Mouse (Mus musculus) spleen, adult 2 months (tissue): ENCODE results near the gene Ppp1r12a. TPM values are rescaled to one million over a fixed set of nuclear protein-coding genes. Genes with fewer than 3 reads are reported as not detected.
A peak's percentile ranks its signal among the peaks of the same experiment; 100 is the strongest.

Experiments used
- DNase-seq, 2 experiments: peaks; one replicate each; pipeline versions ENCODE4 v3.0.0 to v3.0.0-alpha.2; 2012 to 2021; ENCODE audit warnings: low spot score in 2 of 2, low read depth in 1 of 2
- H3K27ac ChIP-seq: fragments of 200-500 bp; 2 replicates; pipeline ENCODE4 v1.5.1; 2012; ENCODE audit warnings: low read length, inconsistent platforms; ENCODE audit not compliant: insufficient read depth
- H3K27me3 ChIP-seq: fragments of 200-500 bp; 2 replicates; pipeline ENCODE4 v1.6.1; 2012; ENCODE audit warnings: mild to moderate bottlenecking, moderate library complexity, low read length, inconsistent platforms; ENCODE audit not compliant: control insufficient read depth, insufficient read depth
- H3K36me3 ChIP-seq: fragments of 200-500 bp; 2 replicates; pipeline ENCODE4 v1.6.1; 2012; ENCODE audit warnings: mild to moderate bottlenecking, low read length, inconsistent platforms; ENCODE audit not compliant: control insufficient read depth, insufficient read depth
- H3K4me1 ChIP-seq: fragments of 200-500 bp; 2 replicates; pipeline ENCODE4 v1.6.1; 2011; ENCODE audit warnings: inconsistent platforms; ENCODE audit not compliant: control insufficient read depth, insufficient read depth, insufficient read length
- H3K4me3 ChIP-seq: fragments of 200-500 bp; 2 replicates; pipeline ENCODE4 v1.5.1; 2011; ENCODE audit warnings: mild to moderate bottlenecking, inconsistent platforms; ENCODE audit not compliant: insufficient read depth, insufficient read length; ENCODE audit errors: extremely low read depth
- CTCF ChIP-seq: fragments of 200-500 bp; IDR thresholded peaks from 2 replicates; pipeline ENCODE4 v1.5.1; 2011; ENCODE audit warnings: mild to moderate bottlenecking, inconsistent platforms; ENCODE audit not compliant: insufficient read depth, insufficient read length, insufficient replicate concordance; ENCODE audit errors: extremely low read depth
- POLR2A ChIP-seq: fragments of 200-500 bp; IDR thresholded peaks from 2 replicates; pipeline ENCODE4 v1.6.1; 2011; ENCODE audit warnings: low read depth, low read length, inconsistent platforms
- WGBS: fragments of 180-500 bp; shearing (Covaris S2); methylation state at CpG from one replicate; pipeline ENCODE4 v1.1.7; 2018; 5-methylcytosine and 5-hydroxymethylcytosine counted together
- polyA plus RNA-seq: library from polyadenylated mRNA; depleted of rRNA; stranded (reverse); fragments of >200 nt; gene quantifications from 2 replicates; pipeline ENCODE4 v1.2.3, GENCODE M21; 2012

Ppp1r12a gene
- polyA plus RNA-seq, 1 experiment = 13.6 TPM

- no peak for TF ChIP-seq POLR2A
- no peak for TF ChIP-seq CTCF
- Histone ChIP-seq H3K4me3 (no peak overlapping the region), H3K4me1 (no peaks in the 10 kb centered on the region), H3K27ac (no peak overlapping the region), H3K36me3 (no peaks in the 10 kb centered on the region), H3K27me3 (0 out of 2 replicates have a peak, but pooled peaks cover 1% of the 10 kb centered on the region)
- 87% methylated on average over 4 of the region's 4 CpGs for WGBS
- DNase-seq = no peak
Observed at GRCm38 (mm10) chr10:108143991-108144525, 17.9 kb upstream of the Ppp1r12a start.

DNA sequence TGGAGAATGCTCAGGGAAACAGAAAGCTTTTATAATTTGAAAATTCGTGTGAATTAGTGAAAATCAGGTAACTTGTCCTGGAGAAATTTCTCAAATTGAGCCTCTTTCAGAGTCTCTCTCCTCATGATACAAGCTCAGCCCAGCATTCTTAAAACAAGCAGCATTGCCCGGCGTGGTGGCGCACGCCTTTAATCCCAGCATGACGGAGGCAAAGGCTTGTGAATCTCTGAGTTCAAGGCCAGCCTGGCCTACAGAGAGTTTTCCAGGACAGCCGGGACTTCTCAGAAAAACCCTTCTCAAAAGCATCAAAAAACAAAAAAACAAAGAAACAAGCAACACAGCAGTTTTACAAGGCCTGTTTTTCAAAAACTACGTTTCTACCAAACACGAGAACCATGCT lies 16.3 kb upstream of the Ppp1r12a start:
- no peaks in the 10 kb centered on the region for H3K36me3 ChIP-seq
- peaks cover 3% of the 10 kb centered on the region; the same call in 1 of the 2 replicates for H3K4me1 ChIP-seq
- TF ChIP-seq POLR2A = no peak
- 90% methylated on average over 9 of the region's 9 CpGs for WGBS
- no peak overlapping the region for H3K27ac ChIP-seq
- DNase-seq = no peak
- H3K4me3 ChIP-seq = no peak overlapping the region
- H3K27me3 ChIP-seq = 0 out of 2 replicates have a peak, but pooled peaks cover 1% of the 10 kb centered on the region

- Histone ChIP-seq H3K4me1 (peaks cover 3% of the 10 kb centered on the region; the same call in 1 of the 2 replicates), H3K27me3 (0 out of 2 replicates have a peak, but pooled peaks cover 1% of the 10 kb centered on the region), H3K4me3 (no peak overlapping the region), H3K36me3 (no peaks in the 10 kb centered on the region), H3K27ac (no peak overlapping the region)
- TF ChIP-seq CTCF = no peak
- no peak for TF ChIP-seq POLR2A
- 91% methylated on average over 9 of the region's 9 CpGs for WGBS
- no peak for DNase-seq
Observed at GRCm38 (mm10) chr10:108147031-108147430, 15.0 kb upstream of the Ppp1r12a start.

GRCm38 (mm10) chr10:108153301-108153700 lies 8.7 kb upstream of the Ppp1r12a start:
- Histone ChIP-seq H3K4me3 (no peak overlapping the region), H3K27ac (no peak overlapping the region), H3K36me3 (no peaks in the 10 kb centered on the region), H3K4me1 (peaks cover 3% of the 10 kb centered on the region; the same call in 1 of the 2 replicates), H3K27me3 (0 out of 2 replicates have a peak, but pooled peaks cover 1% of the 10 kb centered on the region)
- no peak for DNase-seq
- 84% methylated on average over 3 of the region's 3 CpGs for WGBS
- TF ChIP-seq CTCF = no peak
- TF ChIP-seq POLR2A = no peak

DNA sequence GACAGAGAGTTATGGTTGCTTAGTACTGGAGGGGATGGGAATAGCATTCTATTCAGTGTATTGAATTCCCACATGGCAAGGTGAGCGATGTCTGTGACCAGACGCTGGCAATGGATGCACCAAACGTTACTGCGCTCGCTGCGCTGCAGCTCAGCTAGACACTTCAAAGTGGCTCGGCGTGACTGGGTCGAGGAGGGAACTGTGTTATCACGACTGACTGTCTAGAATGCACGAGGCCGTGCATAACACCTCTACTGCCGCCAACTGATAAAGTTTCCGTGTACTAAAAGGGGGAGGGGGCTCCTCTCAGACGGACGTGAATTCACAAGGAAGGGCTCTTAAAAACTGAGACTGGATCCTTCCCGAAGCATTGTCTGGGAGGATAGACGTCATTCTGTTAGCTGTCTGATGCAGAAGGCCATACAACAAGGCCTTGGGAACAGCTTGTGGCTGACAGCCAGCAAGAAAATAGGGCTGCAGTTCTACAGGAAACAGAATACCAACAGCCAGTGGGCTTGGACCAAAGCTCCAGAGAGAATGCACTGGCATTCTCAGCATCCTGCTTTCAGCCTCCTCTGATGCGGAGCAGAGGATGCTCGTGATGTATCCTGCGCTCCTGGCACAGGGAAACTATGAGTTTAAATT lies 6.8 kb upstream of the Ppp1r12a start:
- TF ChIP-seq CTCF (no peak), POLR2A (no peak)
- 72% methylated on average over 21 of the region's 21 CpGs for WGBS
- H3K4me3 ChIP-seq = no peak overlapping the region

DNA sequence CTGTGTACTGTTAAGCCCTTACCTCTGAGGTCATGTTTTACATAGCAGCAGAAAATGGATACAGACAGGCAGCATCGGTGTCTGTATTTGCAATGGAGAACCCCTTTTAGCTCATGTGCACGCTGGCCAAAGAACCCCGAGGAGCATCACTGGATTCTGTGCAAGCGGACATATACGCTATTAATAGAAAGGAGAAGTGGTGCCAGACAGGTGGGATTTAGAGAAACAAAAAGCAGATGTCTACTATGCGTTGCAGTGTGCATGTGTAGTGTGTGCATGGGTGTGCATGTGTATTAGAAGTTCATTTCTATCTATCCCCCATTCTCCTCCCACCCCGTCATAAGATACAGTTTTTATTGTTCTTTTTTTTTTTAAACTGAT lies 6.3 kb upstream of the Ppp1r12a start:
- 17% methylated on average over 7 of the region's 7 CpGs for WGBS
- H3K4me1 ChIP-seq = no peaks in the 10 kb centered on the region
- TF ChIP-seq POLR2A (no peak), CTCF (no peak)
- peak in 1 of 2 experiments; percentile 26 for DNase-seq
- H3K4me3 ChIP-seq = no peak overlapping the region
- H3K36me3 ChIP-seq = no peaks in the 10 kb centered on the region
- H3K27ac ChIP-seq = no peak overlapping the region
- no peaks in the 10 kb centered on the region for H3K27me3 ChIP-seq

More for the DNA sequence above, 6.8 kb upstream of the Ppp1r12a start:
- Histone ChIP-seq H3K27me3 (no peaks in the 10 kb centered on the region), H3K27ac (no peak overlapping the region), H3K36me3 (no peaks in the 10 kb centered on the region), H3K4me1 (no peaks in the 10 kb centered on the region)
- DNase-seq = no peak

DNA sequence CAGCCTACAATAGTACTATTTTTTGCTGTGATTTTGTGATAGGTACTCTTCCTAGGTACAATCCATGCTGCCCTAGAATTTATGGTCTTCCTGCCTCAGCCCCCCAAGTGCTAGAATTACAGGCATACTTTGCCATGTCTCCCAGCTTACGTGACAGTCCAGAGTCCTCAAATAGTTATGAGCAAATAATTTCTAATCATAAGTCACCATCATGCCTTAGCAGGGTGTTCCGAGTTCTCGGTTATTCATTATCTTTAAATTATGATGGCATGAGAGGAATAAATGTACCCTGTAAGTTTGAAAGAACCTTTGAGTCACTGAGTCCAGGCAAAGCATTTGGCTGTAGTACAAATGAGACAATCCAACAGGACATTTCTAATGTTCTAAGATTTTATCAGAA lies 5.9 kb upstream of the Ppp1r12a start:
- TF ChIP-seq CTCF = no peak
- no peak for TF ChIP-seq POLR2A
- Histone ChIP-seq H3K4me1 (0 out of 2 replicates have a peak, but pooled peaks cover under 1% of the 10 kb centered on the region), H3K4me3 (no peak overlapping the region), H3K36me3 (no peaks in the 10 kb centered on the region), H3K27me3 (no peaks in the 10 kb centered on the region), H3K27ac (no peak overlapping the region)
- DNase-seq = no peak
- WGBS = 92% methylated on average over 3 of the region's 3 CpGs
